Mouse (Mus musculus) MEL (cell line): ENCODE measurements at regions not wholly inside any gene's neighbourhood (a gene's known extent, or its start where the extent isn't known, plus 50 kb on each side); places are given as distances from the start of the nearest gene placed in this dataset.

ENCODE experiments used
- DNase-seq: peaks from one replicate; pipeline ENCODE4 v3.0.0; 2011; ENCODE audit warnings: low read depth, low spot score
- H3K27ac ChIP-seq: 2 replicates; pipeline ENCODE4 v1.5.1; 2012; ENCODE audit warnings: low read depth, mild to moderate bottlenecking, control low read depth, low read length, moderate library complexity; ENCODE audit not compliant: control insufficient read depth
- H3K27me3 ChIP-seq, 2 experiments: fragments of 150-350 bp in 1 of 2; sonication (generic) in 1 of 2; 2 replicates each; pipeline ENCODE4 v1.6.1; 2012; ENCODE audit warnings: low read length in 2 of 2, mild to moderate bottlenecking in 2 of 2, improper control_type of control experiment in 1 of 2, moderate library complexity in 1 of 2; ENCODE audit not compliant: insufficient read depth in 2 of 2, control insufficient read depth in 1 of 2
- H3K36me3 ChIP-seq, 2 experiments: 2 replicates each; pipeline ENCODE4 v1.6.1; 2012 to 2014; ENCODE audit warnings: low read length in 2 of 2, improper control_type of control experiment in 1 of 2, inconsistent platforms in 1 of 2, mild to moderate bottlenecking in 1 of 2; ENCODE audit not compliant: insufficient read depth in 2 of 2, control insufficient read depth in 1 of 2
- H3K4me1 ChIP-seq, 2 experiments: fragments of 150-350 bp in 1 of 2; sonication (generic) in 1 of 2; 2 replicates each; pipeline ENCODE4 v1.6.1; 2012; ENCODE audit warnings: low read length in 2 of 2, improper control_type of control experiment in 1 of 2, mild to moderate bottlenecking in 1 of 2; ENCODE audit not compliant: insufficient read depth in 2 of 2, control insufficient read depth in 1 of 2
- H3K4me3 ChIP-seq, 2 experiments: fragments of 150-350 bp in 1 of 2; sonication (generic) in 1 of 2; 2 replicates each; pipeline ENCODE4 v1.5.1; 2012; ENCODE audit warnings: low read depth in 2 of 2, low read length in 2 of 2, mild to moderate bottlenecking in 2 of 2, moderate library complexity in 2 of 2, control low read depth in 1 of 2, improper control_type of control experiment in 1 of 2; ENCODE audit not compliant: control insufficient read depth in 1 of 2, insufficient read depth in 1 of 2
- H3K79me2 ChIP-seq: 2 replicates; pipeline ENCODE4 v1.6.1; 2012; ENCODE audit warnings: mild to moderate bottlenecking, low read length, moderate library complexity; ENCODE audit not compliant: control insufficient read depth, poor library complexity, insufficient read depth
- H3K9ac ChIP-seq: 2 replicates; pipeline ENCODE4 v1.6.1; 2012; ENCODE audit warnings: low read depth, mild to moderate bottlenecking, control low read depth, low read length, moderate library complexity; ENCODE audit not compliant: control insufficient read depth, poor library complexity, severe bottlenecking
- H3K9me3 ChIP-seq: fragments of 150-350 bp; sonication (generic); replicated peaks from 2 replicates; pipeline ENCODE4 v1.6.1; 2012; ENCODE audit warnings: mild to moderate bottlenecking, low read length, improper control_type of control experiment, moderate library complexity; ENCODE audit not compliant: insufficient read depth
- BHLHE40 ChIP-seq: IDR thresholded peaks from 2 replicates; pipeline ENCODE4 v1.6.1; 2012; ENCODE audit warnings: low read depth, mild to moderate bottlenecking, inconsistent platforms, low read length, improper control_type of control experiment, borderline replicate concordance
- CHD1 ChIP-seq: IDR thresholded peaks from 2 replicates; pipeline ENCODE4 v1.6.1; 2012; ENCODE audit warnings: low read depth, mild to moderate bottlenecking, inconsistent platforms, low read length, improper control_type of control experiment
- CTCF ChIP-seq, 3 experiments: IDR thresholded peaks in 2 of 3; conservative IDR thresholded peaks in 1 of 3; 2 replicates each; pipeline ENCODE4 v1.5.1; 2011 to 2012; ENCODE audit warnings: low read length in 3 of 3, low read depth in 2 of 3, mild to moderate bottlenecking in 2 of 3, improper control_type of control experiment in 1 of 3, inconsistent platforms in 1 of 3, mixed read lengths in 1 of 3, moderate library complexity in 1 of 3; ENCODE audit not compliant: control insufficient read depth in 1 of 3, insufficient read depth in 1 of 3, poor library complexity in 1 of 3, severe bottlenecking in 1 of 3
- E2F4 ChIP-seq: IDR thresholded peaks from 2 replicates; pipeline ENCODE4 v1.6.1; 2011; ENCODE audit warnings: low read depth, low read length, improper control_type of control experiment, borderline replicate concordance
- ELF1 ChIP-seq: IDR thresholded peaks from 2 replicates; pipeline ENCODE4 v1.6.1; 2014; ENCODE audit warnings: low read depth, mild to moderate bottlenecking, inconsistent platforms, low read length, improper control_type of control experiment, moderate library complexity
- GABPA ChIP-seq: IDR thresholded peaks from 2 replicates; pipeline ENCODE4 v1.6.1; 2012; ENCODE audit warnings: low read depth, mild to moderate bottlenecking, inconsistent platforms, low read length, improper control_type of control experiment, moderate library complexity
- GATA1 ChIP-seq: IDR thresholded peaks from 2 replicates; pipeline ENCODE4 v1.6.1; 2011; ENCODE audit warnings: low read depth, low read length, improper control_type of control experiment
- JUND ChIP-seq: IDR thresholded peaks from 2 replicates; pipeline ENCODE4 v1.6.1; 2011; ENCODE audit warnings: low read depth, mild to moderate bottlenecking, improper control_type of control experiment, low read length
- MAZ ChIP-seq: IDR thresholded peaks from 2 replicates; pipeline ENCODE4 v1.6.1; 2012; ENCODE audit warnings: low read depth, mild to moderate bottlenecking, inconsistent platforms, low read length, improper control_type of control experiment
- MXI1 ChIP-seq: IDR thresholded peaks from 2 replicates; pipeline ENCODE4 v1.6.1; 2011; ENCODE audit warnings: mild to moderate bottlenecking, low read depth, low read length, improper control_type of control experiment
- MYB ChIP-seq: IDR thresholded peaks from 2 replicates; pipeline ENCODE4 v1.6.1; 2011; ENCODE audit warnings: mild to moderate bottlenecking, low read depth, low read length, improper control_type of control experiment
- MYC ChIP-seq: IDR thresholded peaks from 2 replicates; pipeline ENCODE4 v1.6.1; 2011; ENCODE audit warnings: low read depth, mild to moderate bottlenecking, low read length, improper control_type of control experiment, moderate library complexity
- NELFE ChIP-seq: IDR thresholded peaks from 2 replicates; pipeline ENCODE4 v1.6.1; 2011; ENCODE audit warnings: low read depth, low read length, improper control_type of control experiment
- POLR2A ChIP-seq, 2 experiments: IDR thresholded peaks; 2 replicates each; pipeline ENCODE4 v1.6.1; 2011 to 2012; ENCODE audit warnings: low read length in 2 of 2, mild to moderate bottlenecking in 2 of 2, control low read depth in 1 of 2, improper control_type of control experiment in 1 of 2, low read depth in 1 of 2, moderate library complexity in 1 of 2; ENCODE audit not compliant: control insufficient read depth in 1 of 2, insufficient read depth in 1 of 2, poor library complexity in 1 of 2
- POLR2AphosphoS2 ChIP-seq: IDR thresholded peaks from 2 replicates; pipeline ENCODE4 v1.6.1; 2011; ENCODE audit warnings: low read length, improper control_type of control experiment
- POLR2AphosphoS5 ChIP-seq: IDR thresholded peaks from 2 replicates; pipeline ENCODE4 v1.6.1; 2012; ENCODE audit warnings: low read depth, borderline replicate concordance, mild to moderate bottlenecking, inconsistent platforms, low read length, moderate library complexity, mixed read lengths
- SMC3 ChIP-seq: IDR thresholded peaks from 2 replicates; pipeline ENCODE4 v1.6.1; 2011; ENCODE audit warnings: low read depth, low read length, improper control_type of control experiment
- TBP ChIP-seq: IDR thresholded peaks from 2 replicates; pipeline ENCODE4 v1.8.0; 2011; ENCODE audit warnings: low read depth, low read length, improper control_type of control experiment
- TCF12 ChIP-seq: IDR thresholded peaks from 2 replicates; pipeline ENCODE4 v1.6.1; 2014; ENCODE audit warnings: low read depth, mild to moderate bottlenecking, inconsistent platforms, low read length, improper control_type of control experiment, moderate library complexity
- UBTF ChIP-seq: IDR thresholded peaks from 2 replicates; pipeline ENCODE4 v1.6.1; 2012; ENCODE audit warnings: low read depth, mild to moderate bottlenecking, inconsistent platforms, low read length, improper control_type of control experiment, moderate library complexity, borderline replicate concordance; ENCODE audit not compliant: insufficient read depth
- USF1 ChIP-seq: IDR thresholded peaks from 2 replicates; pipeline ENCODE4 v1.6.1; 2014; ENCODE audit warnings: low read depth, mild to moderate bottlenecking, inconsistent platforms, low read length, improper control_type of control experiment, moderate library complexity
- USF2 ChIP-seq, 2 experiments: IDR thresholded peaks; 2 replicates each; pipeline ENCODE4 v1.6.1; 2011 to 2012; ENCODE audit warnings: improper control_type of control experiment in 2 of 2, low read length in 2 of 2, borderline replicate concordance in 1 of 2, inconsistent platforms in 1 of 2, low read depth in 1 of 2, mild to moderate bottlenecking in 1 of 2; ENCODE audit not compliant: insufficient read depth in 1 of 2
- ZC3H11A ChIP-seq: IDR thresholded peaks from 2 replicates; pipeline ENCODE4 v1.6.1; 2012; ENCODE audit warnings: low read depth, mild to moderate bottlenecking, inconsistent platforms, low read length, improper control_type of control experiment

DNA sequence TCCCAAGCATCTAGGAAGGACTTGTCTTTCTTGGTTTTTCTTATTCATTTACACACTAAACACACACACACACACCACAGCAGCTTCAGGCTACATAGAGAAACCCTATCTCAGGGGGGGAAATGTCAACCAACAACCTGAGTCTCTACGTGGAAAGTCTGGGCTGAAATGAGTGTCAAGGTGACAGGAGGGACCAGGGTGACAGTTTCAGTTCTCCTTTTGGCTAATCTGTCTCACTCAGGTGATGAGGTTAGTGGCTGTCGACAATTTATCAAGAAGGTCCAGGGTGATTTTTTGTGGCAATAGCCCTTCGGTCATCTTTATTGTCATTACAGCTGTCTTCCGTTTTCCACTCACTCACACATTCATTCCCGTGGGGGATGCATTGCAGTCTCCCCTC lies 140.5 kb upstream of the Jmjd1c start:
- no peaks in the 10 kb centered on the region for H3K9me3 ChIP-seq
- no peak for DNase-seq
- no peak overlapping the region for H3K27ac ChIP-seq
- no peaks in the 10 kb centered on the region for H3K79me2 ChIP-seq
- no peaks in the 10 kb centered on the region for H3K27me3 ChIP-seq
- peaks cover 0 to 3% of the 10 kb centered on the region in 2 experiments; a peak in 1 of 4 replicates for H3K4me1 ChIP-seq
- H3K36me3 ChIP-seq: no peaks in the 10 kb centered on the region
- TF ChIP-seq MYC (no peak), BHLHE40 (no peak), GATA1 (no peak), UBTF (no peak), POLR2AphosphoS2 (no peak), TBP (no peak), MXI1 (no peak), MYB (no peak), USF1 (no peak), USF2 (IDR thresholded peaks at IDR 0.05; ENCODE audit: borderline replicate concordance in 1 of 2, insufficient read depth in 1 of 2, low read depth in 1 of 2, low read length in 2 of 2) (no peak), GABPA (no peak), CTCF (IDR thresholded peaks at IDR 0.05 in 2 of 3, conservative IDR thresholded peaks at IDR 0.05 in 1 of 3; ENCODE audit: control insufficient read depth in 1 of 3, insufficient read depth in 1 of 3, low read depth in 2 of 3, low read length in 3 of 3, poor library complexity in 1 of 3, severe bottlenecking in 1 of 3) (no peak), SMC3 (no peak), NELFE (no peak), TCF12 (no peak), ELF1 (no peak), CHD1 (no peak), ZC3H11A (no peak), JUND (no peak), POLR2AphosphoS5 (no peak)
- no peak overlapping the region for H3K4me3 ChIP-seq
- no peak overlapping the region for H3K9ac ChIP-seq

GRCm38 (mm10) chr10:66956619-66957018 lies 139.3 kb upstream of the Jmjd1c start:
- H3K4me1 ChIP-seq: peaks cover 0 to 3% of the 10 kb centered on the region in 2 experiments; a peak in 1 of 4 replicates
- no peaks in the 10 kb centered on the region for H3K27me3 ChIP-seq
- no peaks in the 10 kb centered on the region for H3K79me2 ChIP-seq
- H3K27ac ChIP-seq: no peak overlapping the region
- H3K4me3 ChIP-seq: no peak overlapping the region
- no peaks in the 10 kb centered on the region for H3K36me3 ChIP-seq
- no peak for TF ChIP-seq UBTF
- no peak for TF ChIP-seq E2F4
- TF ChIP-seq MYB: no peak
- no peak for TF ChIP-seq MAZ
- no peak for TF ChIP-seq POLR2A (IDR thresholded peaks at IDR 0.05; ENCODE audit: control insufficient read depth in 1 of 2, insufficient read depth in 1 of 2, low read depth in 1 of 2, low read length in 2 of 2, poor library complexity in 1 of 2)
- TF ChIP-seq ELF1: no peak
- no peak for TF ChIP-seq MYC
- TF ChIP-seq CTCF (IDR thresholded peaks at IDR 0.05 in 2 of 3, conservative IDR thresholded peaks at IDR 0.05 in 1 of 3; ENCODE audit: control insufficient read depth in 1 of 3, insufficient read depth in 1 of 3, low read depth in 2 of 3, low read length in 3 of 3, poor library complexity in 1 of 3, severe bottlenecking in 1 of 3): no peak
- no peak for TF ChIP-seq USF2 (IDR thresholded peaks at IDR 0.05; ENCODE audit: borderline replicate concordance in 1 of 2, insufficient read depth in 1 of 2, low read depth in 1 of 2, low read length in 2 of 2)
- TF ChIP-seq POLR2AphosphoS2: no peak
- H3K9me3 ChIP-seq: no peaks in the 10 kb centered on the region
- H3K9ac ChIP-seq: no peak overlapping the region
- no peak for DNase-seq
